Mouse (Mus musculus) c-Kit-negative CD71-positive TER-119-positive erythroid progenitor cells, embryonic 14.5 days (primary cell): Measurements from ENCODE around the gene Hivep3.

Experiments used
- DNase-seq: peaks from one replicate; pipeline ENCODE4 v3.0.0-alpha.2; 2013; ENCODE audit warnings: low read depth, low spot score

Gene Hivep3

DNA sequence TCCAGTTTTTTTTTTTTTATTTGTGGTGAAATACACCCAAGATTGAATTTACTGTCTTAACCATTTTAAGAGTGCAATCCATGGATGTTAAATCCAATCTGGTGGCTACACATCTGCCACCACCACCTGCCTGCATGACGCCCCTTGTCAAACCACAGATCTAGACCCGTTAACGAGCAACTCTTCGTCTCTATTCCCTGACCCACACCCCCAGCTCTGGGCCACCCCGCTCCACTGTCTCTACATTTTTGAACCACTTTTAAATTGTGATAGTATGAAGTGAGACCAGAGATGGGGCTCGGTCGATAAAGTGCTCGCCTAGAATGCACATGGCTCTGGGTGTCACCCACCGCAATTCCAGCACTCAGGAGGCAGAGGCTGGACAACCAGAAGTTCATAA, 322.9 kb downstream of the Hivep3 start:
- DNase-seq: no peak

DNA sequence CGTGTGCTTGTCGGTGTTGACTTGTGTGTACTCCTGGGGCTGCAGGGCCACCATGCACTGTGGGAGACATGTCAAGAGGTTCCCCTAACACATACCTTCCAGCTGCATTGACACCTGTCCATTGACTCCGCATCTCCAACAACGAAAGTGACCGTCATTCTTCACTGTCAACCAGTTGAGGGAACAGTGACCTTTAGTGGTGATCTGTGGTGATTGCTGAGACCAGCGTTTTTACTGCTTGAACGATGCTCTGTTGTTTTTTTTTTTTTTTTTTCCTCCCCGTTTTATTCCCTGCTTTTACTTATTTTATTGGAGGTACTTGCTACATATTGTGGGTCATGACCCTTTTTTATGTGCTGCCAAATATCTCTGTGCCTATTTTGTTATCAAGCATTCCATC, 323.9 kb downstream of the Hivep3 start:
- DNase-seq: no peak

DNA sequence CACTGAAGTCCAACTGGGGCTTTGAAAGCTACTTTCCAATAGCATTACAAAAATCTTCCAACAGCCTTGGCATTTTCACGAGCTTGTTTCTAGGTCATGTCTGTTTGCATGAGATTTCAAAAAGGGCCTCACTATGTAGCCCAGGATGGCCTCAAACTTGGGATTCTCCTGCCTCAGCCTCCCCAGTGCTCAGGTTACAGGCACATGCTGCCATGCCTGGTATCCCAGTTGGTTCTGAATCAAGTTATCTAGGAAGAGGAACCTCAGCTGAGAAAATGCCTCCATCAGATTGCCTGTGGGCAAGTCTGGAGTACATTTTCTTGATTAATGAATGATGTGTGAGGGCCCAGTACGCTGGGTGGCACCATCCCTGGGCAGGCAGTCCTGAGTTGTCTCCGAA, 324.6 kb downstream of the Hivep3 start:
- no peak for DNase-seq

DNA sequence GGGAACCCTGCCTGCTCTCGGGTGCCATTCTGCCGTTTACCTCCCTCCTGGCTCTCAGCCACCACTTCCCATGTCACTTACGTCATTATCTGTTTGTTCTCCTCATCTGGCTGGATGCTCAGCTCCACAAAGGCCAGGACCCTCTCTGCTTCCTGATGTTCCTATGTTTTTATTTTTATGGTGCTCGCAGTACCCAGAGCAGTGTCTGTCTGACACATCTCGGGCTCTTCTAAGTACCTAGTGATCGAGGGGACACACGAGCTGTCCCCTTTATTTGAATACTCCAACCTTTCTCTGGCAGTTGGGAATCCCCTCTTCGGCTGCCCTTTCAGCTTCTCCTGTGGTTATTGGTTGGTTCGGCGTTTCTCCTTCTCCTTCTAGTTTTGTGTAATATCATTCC, 325.2 kb downstream of the Hivep3 start:
- DNase-seq: no peak

DNA sequence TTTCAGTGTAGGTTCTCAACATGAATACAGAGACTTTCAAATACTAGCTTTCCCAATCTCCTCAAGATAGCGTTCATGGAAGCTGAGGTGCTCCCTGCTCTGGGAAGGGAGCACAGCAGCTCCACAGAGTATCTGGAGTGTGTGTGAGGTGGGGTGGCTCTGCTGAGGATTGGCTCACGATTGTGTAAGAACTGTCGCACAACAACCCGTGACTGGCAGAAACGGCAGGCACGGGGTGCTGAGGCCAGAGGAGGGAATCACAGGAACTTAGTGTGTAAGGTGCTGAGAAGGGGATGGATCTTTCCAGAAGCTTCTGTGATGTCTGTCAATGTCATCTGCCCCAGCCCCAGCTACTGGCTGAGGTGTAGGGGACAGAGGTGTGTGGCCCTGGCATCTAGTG, 328.1 kb downstream of the Hivep3 start:
- DNase-seq: no peak

DNA sequence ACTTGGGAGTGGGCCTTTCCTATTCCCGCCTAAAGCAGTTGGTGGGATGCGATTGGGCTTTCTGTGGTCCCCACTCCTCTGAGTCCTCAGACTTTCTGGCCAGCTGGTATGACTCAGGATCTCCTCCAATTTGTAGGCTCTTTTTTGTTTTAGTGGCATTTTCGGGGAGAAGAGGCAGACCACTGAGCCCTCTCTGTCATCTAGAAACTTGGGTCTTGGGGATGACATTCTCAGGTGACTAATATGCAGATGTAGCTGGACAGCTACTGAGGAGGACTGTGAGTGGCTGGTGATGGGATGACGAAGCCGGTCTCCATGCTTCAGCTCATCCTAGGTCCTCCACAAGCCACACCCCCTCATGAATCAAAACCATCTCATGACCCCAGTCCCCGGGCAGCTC, 328.6 kb downstream of the Hivep3 start:
- no peak for DNase-seq

DNA sequence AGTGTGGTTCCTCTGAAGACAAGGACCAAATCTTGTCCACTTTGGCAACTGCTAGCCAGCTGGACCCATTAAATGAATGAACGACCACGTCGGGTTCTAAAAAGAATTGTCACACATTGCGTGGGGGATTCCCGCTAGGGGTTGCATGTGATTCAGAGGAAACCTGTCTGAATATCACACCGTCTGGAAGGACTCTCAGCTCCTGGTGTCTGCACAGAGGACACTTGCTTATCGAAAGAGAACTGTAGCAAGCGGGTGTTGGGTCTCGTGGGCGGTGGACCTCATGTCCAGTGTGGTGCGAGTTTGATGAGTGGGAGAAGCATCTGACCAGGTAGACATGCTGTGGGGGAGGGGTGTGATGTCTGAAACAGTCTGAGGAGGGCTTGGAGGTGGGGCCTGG, 329.2 kb downstream of the Hivep3 start:
- no peak for DNase-seq

DNA sequence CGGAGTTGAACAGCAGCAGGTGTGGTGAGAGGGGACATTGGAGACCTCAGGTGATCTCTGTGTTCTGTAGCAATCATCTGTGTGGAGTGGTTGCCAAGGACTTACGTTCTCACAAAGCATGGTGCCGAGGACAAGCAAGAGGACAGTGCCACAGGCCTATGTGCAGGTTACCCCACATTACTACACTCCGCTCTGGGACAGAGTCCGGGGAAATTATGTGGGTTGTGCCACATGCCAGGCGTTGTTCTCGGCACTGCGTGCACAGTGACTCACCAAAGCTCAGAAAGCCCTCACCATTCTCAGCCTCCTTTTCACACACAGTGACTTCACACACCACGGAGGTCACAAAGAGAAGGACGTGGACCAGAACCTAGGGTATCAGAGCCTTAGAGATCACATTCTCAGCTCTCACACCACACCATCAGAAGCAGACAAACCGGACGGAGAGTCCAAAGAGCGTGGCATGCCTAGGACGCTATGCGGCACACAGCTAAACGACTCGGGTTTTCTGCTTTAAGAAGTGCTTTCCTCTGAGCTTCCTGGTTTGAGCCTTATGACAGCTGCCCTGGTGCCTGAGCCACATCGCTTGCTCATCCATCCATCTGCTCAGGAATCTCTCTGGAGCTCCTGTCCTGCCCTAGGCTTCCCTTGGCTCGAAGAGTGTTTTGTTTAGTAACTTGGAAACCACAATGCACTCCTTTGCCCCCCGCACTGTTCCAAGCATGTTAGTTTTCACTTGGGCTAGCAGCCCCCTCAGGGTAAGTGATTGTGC, 330.0 kb downstream of the Hivep3 start:
- DNase-seq: no peak

DNA sequence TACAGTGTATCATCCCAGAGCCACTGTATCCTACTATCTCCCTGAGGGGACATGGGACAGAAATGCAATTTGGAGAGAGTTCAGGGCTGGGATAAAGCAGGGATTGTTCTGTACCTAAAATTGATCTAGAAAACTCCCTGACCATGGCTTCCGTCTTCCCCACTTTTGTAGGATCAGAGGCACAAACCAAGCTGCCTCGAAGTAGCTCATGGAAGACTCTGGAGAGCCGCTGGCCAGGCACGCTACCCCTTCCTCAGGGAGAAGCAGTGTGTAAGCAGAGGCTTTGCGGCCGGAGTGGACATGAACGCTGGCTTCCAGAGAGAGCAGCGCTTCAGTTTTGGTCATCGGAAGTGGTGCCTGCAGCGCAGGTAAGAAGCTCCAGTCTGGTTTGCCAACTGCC, 331.1 kb downstream of the Hivep3 start, which contains the start of gene AL607142.1:
Gene AL607142.1 (plus strand): TSS at position 301 of the 400 bp plus-strand sequence.
- no peak for DNase-seq

DNA sequence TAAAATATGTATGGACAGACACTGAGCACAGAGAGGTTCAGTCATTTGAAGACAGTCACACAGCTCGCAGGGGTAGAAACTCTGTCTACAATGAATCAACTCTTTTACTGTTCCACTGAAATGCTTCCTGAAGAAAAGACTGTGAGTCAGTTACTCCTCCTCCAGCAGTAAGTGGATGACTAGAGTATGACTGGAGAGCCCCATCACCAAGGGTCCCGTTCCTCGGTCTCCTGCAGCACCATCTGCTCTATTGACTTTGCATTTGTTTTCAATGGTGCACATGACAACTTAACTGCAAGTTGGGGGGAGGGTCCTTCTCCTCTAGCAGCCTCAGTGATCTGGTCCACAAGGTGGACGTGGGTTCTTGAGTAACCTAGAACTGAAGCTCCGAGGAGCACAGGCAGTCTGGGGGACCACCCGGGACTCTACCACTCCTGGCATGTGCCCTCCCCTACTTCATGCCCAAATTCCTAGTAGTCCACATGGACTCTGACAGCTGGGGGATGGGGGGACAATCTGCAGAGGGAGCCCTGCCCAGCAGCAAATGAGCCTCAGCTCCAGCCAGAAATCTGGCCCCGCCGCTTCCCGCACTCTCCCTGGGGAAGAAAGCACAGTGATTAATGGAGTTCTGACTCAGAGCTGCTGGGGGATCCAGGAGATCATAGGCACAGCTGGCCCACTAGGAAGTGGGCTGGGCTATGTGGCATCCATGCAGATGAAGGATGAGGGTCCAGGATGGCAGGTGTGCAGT, 333.4 kb downstream of the Hivep3 start:
- no peak for DNase-seq

DNA sequence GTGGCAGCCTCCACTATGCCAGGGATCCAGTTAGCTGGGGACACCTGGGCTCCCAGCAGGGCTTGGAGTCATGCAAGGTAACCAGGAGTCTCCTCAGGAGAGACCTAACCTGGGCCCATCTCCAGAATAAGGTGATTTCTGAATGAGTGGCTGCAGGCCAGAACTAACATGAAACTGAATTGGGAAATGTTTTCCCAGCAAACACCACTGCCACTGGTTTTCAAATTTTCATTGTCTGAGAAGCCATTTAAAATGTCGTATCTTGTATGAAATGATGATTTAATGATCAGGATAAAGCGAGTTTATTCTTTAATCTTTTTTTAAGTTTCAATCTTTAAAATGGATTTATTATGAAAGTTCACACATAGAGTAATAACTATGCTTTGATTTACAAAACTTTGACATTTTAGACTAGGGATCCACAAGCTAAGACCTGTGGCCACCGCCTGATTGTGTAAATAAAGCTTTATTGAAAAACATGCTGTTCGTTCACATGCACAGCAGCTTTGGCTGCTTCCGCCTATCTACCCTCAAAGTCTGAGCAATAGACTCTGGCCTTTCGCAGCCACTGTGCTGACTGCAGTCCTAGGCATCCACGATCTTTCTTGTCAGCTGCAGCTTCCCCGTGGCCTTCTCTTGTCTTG, 334.1 kb downstream of the Hivep3 start:
- no peak for DNase-seq

DNA sequence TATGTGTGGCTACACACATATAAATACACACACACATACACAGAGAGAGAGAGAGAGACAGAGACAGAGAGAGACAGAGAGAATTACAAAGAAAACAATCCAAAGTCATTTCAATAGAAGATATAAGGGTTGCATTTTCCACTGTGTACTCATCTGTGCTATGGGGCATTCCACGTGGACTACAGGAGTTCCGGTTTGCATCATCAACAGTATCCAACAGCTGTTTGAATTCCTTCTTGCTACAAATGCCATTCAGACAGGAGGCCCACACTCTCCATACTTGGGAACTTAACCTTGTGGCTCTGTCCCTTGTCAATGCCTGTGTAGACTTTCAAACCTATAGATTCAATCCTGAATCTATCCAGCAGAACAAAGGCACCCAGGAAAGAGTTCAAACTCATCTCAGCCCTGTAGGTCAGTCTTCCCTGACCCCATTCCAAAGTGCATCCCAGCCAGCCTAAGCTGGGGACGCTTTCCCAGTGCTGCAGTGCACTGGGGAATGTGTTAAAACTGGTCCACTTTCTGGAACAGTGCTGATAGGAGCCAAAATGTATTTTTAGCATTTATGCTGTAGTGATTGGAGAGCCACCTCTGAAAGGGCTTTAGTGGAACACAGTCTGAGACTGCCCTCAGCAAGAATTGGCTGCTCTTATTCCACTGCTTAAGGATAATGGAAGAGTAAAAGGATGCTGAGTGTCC, 335.4 kb downstream of the Hivep3 start:
- no peak for DNase-seq

DNA sequence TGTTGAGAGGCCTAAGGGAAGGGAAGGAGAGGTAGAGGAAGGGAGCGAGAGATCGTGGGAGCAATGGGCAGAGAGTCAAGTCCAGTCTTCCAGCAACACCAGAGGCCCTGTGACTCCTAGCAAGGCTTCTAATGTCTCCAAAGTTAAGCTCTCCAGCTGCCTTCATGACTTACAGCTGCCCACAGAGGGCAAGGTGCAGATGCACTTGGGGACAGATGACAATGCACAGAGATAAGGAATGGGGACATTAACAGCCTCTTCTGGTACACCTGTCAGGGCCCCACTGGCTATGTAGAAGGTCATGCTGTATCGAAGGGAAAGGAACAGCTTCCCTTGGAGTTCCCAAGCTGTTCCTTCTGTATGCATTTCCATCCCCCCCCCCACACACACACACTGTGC, 336.0 kb downstream of the Hivep3 start:
- no peak for DNase-seq

DNA sequence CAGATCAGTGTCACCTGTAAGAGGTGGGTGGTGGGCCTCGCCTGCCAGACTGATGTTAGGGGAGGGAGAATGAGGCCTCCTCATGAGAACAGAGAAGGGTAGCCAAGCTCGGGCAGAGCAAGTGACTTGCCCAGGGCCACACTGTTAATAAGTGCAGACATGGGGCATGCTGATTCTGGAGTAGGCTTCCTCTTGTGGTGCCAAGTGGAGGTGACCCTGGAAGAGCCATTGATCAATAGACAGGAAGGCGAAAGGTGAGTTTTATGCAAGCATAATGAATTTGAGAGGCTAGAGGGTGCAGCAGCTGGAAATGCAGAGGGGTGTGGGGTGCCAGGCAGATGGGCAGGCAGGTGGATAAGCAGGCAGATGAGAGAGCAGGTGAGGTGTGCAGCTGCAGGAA, 337.8 kb downstream of the Hivep3 start:
- DNase-seq: no peak

DNA sequence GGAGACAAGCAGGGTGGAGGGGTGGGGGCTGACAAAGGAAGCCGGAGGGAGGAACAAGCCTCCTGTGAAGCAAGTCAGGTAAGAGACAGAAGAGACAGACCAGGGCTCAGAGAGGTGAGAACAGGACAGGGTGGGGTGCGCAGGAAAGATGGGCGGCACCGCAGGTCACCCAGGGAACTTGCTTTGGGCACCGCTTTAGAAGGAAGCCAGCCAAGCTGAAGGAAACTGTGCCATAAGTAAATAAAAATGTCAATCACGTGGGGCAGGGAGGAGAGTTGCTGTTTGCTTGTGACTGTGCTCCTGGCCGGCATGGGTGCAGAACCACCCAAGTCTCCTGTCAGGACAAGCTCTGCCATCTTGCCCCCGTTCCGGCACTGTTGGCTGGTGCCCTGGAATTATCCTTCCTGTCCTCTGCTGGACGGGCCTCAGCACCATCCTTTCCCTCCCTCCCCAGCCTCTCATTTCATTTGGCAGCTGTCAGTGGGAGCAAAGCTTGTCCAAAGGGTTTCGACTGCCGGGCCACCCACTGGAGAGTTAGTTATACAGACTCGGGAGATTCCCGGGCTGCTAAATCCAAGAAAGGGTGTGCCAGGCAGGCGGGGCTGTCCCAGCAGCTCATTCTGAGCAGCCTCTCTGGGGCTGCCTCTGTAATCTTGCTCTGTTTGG, 338.4 kb downstream of the Hivep3 start:
- no peak for DNase-seq

DNA sequence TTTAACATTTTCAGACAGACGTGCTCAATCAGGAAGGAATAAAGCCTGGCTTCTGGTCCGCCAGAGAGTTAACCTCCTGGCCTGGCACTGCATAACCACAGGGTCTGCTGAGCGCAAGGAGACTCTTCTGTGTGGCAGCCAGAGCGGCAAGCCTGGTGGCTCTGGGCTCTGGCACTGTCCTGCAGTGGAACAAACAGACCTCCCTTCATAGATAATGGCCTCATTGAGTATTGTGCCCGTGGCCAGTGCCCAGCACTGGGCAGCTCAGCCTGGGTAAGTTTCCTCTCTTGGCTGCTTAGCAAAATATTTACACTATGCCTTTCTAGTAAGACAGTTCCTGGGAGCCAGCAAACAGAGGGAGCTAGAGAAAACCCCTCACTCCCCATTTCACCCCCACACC, 340.5 kb downstream of the Hivep3 start:
- DNase-seq: no peak

DNA sequence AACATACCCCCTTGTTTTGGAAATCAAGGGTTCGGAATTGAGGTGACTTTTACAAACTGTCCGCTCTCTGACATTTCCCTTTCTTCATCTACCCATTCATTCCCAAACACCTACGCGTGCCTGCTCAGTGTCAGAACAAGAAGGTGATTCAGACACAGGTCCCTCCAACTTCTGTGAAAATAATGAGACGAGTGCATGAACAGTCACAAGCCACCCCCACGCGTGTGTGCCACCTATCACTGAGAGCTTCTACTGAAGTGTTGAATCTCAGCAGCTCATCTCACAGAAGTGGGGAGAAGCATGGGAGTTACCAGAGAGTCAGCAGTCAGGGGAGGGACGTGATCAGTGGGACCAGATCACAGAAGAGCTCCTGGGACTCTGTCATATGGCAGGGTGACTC, 343.7 kb downstream of the Hivep3 start:
- DNase-seq: no peak

DNA sequence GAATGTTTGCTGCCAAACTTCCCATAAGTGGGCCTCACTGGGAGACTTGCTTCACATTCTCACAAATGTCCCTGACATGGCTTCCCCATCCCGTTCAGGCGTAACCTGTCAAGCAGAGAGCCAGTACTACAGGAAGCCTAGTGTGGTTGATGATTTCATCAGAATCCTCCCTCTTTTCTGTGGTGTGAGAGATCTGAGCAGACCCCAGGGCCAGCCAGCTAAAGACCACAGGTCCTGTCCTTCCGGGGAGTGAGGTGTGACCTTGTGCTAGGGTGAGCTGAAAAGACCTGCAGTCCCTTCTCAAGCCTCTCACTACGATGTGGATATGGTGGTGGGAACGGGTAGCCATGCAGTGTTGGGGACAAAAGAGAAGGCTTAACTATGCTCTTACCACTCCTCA, 348.9 kb downstream of the Hivep3 start:
- DNase-seq: no peak

DNA sequence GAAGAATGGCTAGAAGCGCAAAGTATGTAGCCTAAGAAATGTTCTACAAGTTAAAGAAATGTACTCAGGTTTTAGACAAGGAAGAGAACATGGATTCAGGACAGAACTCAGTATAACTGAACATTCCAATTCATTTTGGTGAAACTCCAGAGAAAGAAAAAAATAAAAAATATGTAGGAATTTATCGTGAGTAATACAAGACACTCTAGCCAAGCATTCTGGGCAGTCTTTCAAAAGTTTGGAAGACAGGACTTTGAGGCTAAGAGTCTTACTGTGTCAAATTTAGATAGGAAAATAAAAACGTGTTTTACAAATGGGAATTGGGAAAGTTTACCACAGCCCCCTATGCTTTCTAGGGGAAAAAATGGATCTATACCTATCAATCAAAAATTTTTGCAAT, 350.1 kb downstream of the Hivep3 start:
- no peak for DNase-seq

DNA sequence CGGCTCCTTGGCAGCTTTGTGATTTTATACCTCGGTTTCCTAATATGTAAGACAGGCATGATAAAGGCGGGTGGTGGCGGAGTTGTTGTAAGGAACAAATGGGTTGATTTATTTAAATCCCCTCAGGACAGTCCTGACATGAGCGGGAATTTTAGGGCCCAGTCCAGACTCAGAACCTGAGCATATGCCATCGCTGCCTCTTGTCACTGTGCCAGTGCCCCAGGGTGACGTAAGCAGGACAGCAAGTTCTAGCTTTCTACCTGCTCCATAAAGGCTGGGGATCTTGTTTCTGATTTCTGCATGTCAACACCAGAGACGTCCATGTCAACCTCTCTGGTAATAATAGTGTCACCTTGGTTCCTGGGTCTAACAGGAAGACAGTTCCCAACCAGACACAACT, 356.0 kb downstream of the Hivep3 start:
- no peak for DNase-seq

DNA sequence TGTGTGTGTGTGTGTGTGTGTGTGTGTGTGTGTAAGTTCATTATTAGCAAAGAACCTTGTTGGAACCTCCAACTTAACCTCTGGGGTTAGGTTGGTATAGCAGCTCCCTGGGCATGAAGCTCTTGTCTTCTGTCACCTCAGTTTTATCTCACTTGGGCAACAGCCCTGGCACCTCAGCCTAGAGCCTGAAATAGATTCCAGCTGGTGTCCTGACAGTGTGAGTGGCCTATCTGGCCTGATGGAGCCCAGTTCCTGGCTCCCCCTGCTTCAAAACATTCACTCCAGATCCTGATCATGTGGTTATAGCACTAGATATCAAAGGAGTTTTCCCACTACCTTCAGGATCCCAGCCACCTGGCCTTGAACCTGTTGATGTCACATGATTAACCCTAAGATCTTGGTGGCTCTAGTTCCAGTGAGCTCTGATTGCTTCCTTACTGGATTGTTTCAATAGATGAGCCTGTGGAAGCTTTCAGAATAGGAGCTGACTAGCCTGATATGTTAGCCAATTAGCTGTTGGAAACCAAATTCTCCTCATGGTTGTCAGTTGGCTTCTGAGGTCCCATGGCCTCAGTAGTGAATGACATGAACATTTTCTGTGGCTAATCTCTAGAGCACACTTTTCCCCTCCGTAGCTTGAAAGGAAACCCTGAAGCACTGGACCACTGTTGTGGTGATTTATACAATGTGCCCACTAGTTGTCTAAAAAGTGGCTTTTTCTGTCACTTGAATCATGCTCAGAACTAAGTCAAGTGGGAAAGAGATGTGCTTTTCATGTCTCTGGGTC, 358.6 kb downstream of the Hivep3 start:
- no peak for DNase-seq
